Mouse (Mus musculus): ENCODE measurements at regions not wholly inside any gene's neighbourhood (a gene's known extent, or its start where the extent isn't known, plus 50 kb on each side); places are given as distances from the start of the nearest gene placed in this dataset.

- no peak for DNase-seq (ENCODE audit: low spot score)
Measured at GRCm38 (mm10) chr2:46179741-46180140, 1062.5 kb upstream of the Zeb2 start.

- no peak for DNase-seq (ENCODE audit: low spot score)
Measured at GRCm38 (mm10) chr2:46168488-46168887, 1051.3 kb upstream of the Zeb2 start.

- DNase-seq (ENCODE audit: low spot score), result no peak
Measured at GRCm38 (mm10) chr2:46149848-46150247, 1032.7 kb upstream of the Zeb2 start.

GRCm38 (mm10) chr2:46119871-46120270 lies 1002.7 kb upstream of the Zeb2 start:
- no peak for DNase-seq (ENCODE audit: low spot score)

GRCm38 (mm10) chr2:46106991-46107390 lies 989.8 kb upstream of the Zeb2 start:
- DNase-seq (ENCODE audit: low spot score), result no peak

GRCm38 (mm10) chr2:46065034-46065802 lies 948.0 kb upstream of the Zeb2 start:
- no peak for DNase-seq (ENCODE audit: low spot score)

GRCm38 (mm10) chr2:46055729-46056128 lies 938.5 kb upstream of the Zeb2 start:
- no peak for DNase-seq (ENCODE audit: low spot score)

DNA sequence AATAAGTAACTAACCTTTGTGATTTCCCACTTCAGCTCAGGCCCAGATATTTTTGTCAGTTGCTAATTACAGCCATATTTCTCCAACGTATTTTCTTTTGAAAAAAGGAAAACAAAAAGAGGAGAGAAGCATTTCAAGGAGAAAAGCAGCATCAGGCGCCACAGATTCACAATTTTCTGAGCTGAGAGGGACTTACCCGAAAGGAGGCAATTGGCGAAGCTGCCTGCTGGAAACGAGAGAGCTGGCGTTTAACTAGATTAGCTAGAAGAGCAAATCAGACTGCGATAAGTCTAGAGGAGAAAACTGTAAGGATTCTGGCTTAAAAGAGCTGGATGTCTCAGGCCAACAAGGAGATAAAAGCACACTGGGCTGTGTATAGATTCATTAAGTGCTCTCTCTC lies 937.7 kb upstream of the Zeb2 start:
- no peak for DNase-seq (ENCODE audit: low spot score)

- DNase-seq (ENCODE audit: low spot score), result no peak
Measured at GRCm38 (mm10) chr2:46021854-46022253, 904.7 kb upstream of the Zeb2 start.

GRCm38 (mm10) chr2:46013771-46014269 lies 896.6 kb upstream of the Zeb2 start:
- no peak for DNase-seq (ENCODE audit: low spot score)

GRCm38 (mm10) chr2:46012716-46013115 lies 895.5 kb upstream of the Zeb2 start:
- DNase-seq (ENCODE audit: low spot score), result no peak

- DNase-seq (ENCODE audit: low spot score), result no peak
Measured at GRCm38 (mm10) chr2:45975157-45975556, 858.0 kb upstream of the Zeb2 start.

GRCm38 (mm10) chr2:45968635-45969034 lies 851.4 kb upstream of the Zeb2 start:
- DNase-seq (ENCODE audit: low spot score), result no peak

- no peak for DNase-seq (ENCODE audit: low spot score)
Measured at GRCm38 (mm10) chr2:45956792-45957330, 839.7 kb upstream of the Zeb2 start.

DNA sequence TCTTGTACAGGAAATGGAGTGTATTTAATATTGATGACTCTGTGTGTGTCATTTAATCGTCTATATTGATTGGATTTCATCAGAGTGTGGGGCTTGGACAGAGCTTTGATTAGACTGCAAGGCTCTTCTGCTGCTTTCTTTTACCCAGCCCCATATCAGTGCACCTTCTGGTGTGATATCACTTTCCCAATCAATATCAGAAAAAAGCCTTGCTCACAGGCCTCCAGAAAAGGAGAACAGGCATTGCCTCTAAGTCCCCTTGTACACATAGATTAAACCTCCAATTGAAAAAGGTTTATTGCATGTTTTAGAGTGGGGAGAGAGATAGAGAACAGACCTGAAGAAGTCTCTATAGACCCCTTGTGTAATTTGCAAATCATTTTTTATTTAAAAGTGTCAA lies 831.6 kb upstream of the Zeb2 start:
- DNase-seq (ENCODE audit: low spot score), result no peak

GRCm38 (mm10) chr2:45925791-45926480 lies 808.7 kb upstream of the Zeb2 start:
- peak; percentile 3 for DNase-seq (ENCODE audit: low spot score)

- DNase-seq (ENCODE audit: low spot score), result no peak
Measured at GRCm38 (mm10) chr2:45908871-45909270, 791.7 kb upstream of the Zeb2 start.

GRCm38 (mm10) chr2:45904623-45905235 lies 787.5 kb upstream of the Zeb2 start:
- DNase-seq (ENCODE audit: low spot score), result no peak

DNA sequence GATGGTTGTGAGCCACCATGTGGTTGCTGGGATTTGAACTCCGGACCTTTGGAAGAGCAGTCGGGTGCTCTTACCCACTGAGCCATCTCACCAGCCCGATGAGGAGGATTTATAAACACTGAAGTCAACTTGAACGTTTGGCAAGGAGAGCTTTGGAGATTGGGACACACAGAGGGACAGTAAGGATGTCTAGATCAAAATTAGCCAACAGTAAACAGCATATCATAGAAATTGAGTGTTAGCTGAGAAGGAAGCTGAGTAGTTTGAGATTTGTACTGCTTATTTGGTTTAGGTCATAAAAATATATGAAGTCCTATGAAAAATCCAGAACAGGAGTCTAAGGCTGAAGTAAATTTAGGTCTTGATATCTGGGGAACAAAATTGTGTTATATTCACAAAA lies 786.9 kb upstream of the Zeb2 start:
- DNase-seq (ENCODE audit: low spot score), result no peak

DNA sequence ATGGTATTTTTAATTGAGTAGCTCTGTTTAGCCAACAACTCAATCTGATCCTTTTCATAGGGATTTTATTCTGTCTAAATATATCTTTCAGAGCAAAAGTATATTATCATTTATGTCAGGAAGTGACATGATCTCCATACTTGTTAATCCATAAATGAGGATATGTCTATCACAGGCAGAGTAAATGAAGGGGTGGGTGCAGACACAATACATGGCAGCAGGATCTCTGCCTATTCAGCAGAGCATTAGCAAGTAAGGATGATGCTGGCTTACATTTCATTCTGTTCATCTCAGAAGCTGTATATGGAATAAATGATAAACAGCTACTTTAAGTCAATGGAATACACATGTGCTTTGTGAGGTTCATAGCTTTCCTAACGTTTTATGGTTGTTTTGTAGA lies 786.2 kb upstream of the Zeb2 start:
- no peak for DNase-seq (ENCODE audit: low spot score)

DNA sequence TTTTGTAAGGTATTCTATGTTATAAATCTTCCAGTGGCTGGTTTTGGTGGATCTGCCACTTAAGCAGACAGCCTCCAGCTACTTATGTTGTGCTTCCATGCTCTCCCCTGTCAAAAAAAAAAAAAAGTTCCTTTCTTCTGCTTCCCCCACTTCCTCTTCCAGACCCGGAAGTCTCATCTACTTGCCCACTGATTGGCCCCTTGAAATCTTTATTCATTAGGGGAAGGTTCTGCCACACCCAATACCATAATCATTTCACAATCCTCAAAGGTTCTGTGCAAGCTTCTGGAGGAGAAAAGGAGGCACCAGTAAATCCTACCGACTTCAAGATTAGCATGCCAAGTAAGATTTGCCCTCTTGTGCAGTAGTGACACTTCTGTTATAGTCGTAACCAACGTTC lies 784.7 kb upstream of the Zeb2 start:
- DNase-seq (ENCODE audit: low spot score), result no peak

DNA sequence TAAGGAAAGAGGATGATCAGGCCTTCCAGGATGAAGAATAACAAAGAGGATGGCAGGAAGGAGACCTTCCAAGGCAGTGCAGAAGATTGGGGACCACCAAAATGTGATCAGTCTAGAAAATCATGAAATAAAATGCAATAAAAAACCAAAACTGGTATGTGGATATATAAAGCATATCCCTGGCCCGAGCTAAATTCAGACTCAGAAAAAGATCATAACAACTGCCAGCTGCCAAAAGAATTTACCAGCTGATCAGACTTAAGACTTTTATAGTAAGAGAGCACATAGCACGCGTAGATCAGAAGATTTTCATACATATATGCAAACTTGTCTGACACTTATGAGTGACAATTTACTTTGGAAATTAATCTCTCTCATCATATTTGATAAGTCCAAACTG lies 767.5 kb upstream of the Zeb2 start:
- peak; percentile 1 for DNase-seq (ENCODE audit: low spot score)

GRCm38 (mm10) chr2:45878656-45879055 lies 761.5 kb upstream of the Zeb2 start:
- no peak for DNase-seq (ENCODE audit: low spot score)

Measured in left cerebral cortex, adult 11 months (tissue).